Mouse (Mus musculus) bone marrow, adult 2 months (tissue): Measurements from ENCODE around the gene Usp6nl.

Experiments
- CTCF ChIP-seq: fragments of 200-500 bp; IDR thresholded peaks from 2 replicates; pipeline ENCODE4 v1.5.1; 2011; ENCODE audit warnings: low read length, control low read depth; ENCODE audit not compliant: control insufficient read depth, insufficient read depth
- POLR2A ChIP-seq: fragments of 200-500 bp; IDR thresholded peaks from 2 replicates; pipeline ENCODE4 v1.6.1; 2011; ENCODE audit warnings: low read depth, mild to moderate bottlenecking, control low read depth, low read length, borderline replicate concordance; ENCODE audit not compliant: control insufficient read depth

DNA sequence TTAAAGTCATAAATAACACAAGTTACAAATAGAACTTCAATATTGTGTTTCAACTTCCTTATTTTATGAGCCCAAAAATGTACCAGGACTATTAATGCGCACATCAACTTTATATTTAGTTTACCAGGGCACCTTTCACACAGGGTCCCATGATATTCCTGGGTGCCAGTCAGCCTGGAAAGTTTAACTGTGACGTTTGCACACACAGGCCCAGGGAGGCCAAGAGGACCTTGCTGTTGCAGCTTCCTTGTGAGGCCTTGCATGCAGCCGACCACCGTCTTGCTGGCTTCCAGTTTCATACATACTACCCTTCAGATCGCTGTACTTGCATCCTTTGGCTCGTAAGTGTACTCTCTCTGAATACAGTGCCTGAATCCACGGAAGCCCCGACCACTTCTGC is 8.3 kb downstream of the Usp6nl start:
- TF ChIP-seq POLR2A, result no peak
- TF ChIP-seq CTCF, result no peak
